Mouse (Mus musculus): ENCODE measurements around the gene 6030458C11Rik.

Gene 6030458C11Rik

DNA sequence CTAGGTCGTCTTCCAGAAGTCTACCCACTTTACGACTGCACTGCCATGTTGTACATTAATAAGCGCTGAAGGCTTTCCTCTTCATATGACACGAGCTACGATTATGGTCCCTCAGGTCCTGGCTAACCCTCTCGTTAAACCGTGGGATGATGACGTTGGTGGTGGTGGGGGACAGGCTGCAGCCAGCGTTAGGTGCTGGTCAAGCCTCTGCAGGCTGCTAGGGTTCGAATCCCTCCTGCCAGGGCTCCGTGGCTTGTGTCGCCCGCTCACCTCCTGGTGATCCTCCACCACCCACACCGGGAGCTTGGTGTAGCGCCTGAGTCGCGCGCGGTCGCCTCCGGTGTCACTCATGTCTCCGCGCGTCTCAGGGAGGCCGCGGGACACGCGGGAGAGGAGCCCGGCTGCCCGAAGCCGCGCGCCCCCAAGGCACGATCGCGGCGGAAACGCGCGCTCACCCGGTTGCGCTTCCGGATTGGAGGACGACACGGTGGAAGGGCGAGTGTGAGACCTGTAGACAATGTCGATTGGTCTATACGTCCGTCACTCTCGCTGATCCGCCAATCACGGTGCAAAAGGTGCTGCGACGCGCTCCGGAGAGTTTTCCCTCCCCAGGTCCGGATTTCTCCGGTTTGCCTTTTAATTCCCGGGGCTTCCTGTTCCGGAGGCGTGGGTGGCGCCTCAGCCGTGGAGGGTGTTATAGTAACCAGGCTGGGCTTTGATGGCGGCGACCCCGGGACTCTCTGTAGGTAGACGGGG is at the start of gene 6030458C11Rik, which contains the start of gene Drosha:
Gene 6030458C11Rik, minus strand, starts transcription at position 453 of the 756 bp plus-strand sequence.
Gene Drosha, plus strand, starts transcription at position 619 of the 756 bp plus-strand sequence.
- DNase-seq (ENCODE audit: low spot score), result peak; percentile 100

GRCm38 (mm10) chr15:12867269-12867668 is 42.8 kb upstream of the 6030458C11Rik start:
- no peak for DNase-seq (ENCODE audit: low spot score)

GRCm38 (mm10) chr15:12865595-12866314 is 41.3 kb upstream of the 6030458C11Rik start:
- no peak for DNase-seq (ENCODE audit: low spot score)

GRCm38 (mm10) chr15:12863669-12864068 is 39.2 kb upstream of the 6030458C11Rik start:
- no peak for DNase-seq (ENCODE audit: low spot score)

DNA sequence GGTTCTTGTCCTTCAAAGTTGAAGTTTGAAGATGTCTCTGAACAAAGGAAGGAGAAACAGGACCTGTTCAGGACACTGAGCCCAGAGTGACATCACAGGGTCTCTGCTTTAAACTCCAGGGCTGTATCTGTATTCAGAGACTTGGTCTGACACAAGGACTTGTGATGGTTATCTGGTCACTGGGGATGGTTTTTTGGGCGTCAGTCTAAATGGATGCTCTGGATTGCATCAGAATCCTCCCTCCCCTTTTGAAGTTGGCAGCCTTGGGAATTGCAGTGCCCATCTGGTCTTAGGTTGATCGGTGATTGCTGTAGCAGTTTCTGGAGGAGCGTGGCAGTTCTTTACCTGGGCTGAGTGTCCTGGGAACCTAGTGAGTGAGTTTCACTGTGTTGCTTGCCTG is 37.6 kb upstream of the 6030458C11Rik start:
- DNase-seq (ENCODE audit: low spot score), result no peak

GRCm38 (mm10) chr15:12858645-12859044 is 34.2 kb upstream of the 6030458C11Rik start:
- no peak for DNase-seq (ENCODE audit: low spot score)

- DNase-seq (ENCODE audit: low spot score), result no peak
Measured at GRCm38 (mm10) chr15:12857840-12858516, 33.5 kb upstream of the 6030458C11Rik start.

DNA sequence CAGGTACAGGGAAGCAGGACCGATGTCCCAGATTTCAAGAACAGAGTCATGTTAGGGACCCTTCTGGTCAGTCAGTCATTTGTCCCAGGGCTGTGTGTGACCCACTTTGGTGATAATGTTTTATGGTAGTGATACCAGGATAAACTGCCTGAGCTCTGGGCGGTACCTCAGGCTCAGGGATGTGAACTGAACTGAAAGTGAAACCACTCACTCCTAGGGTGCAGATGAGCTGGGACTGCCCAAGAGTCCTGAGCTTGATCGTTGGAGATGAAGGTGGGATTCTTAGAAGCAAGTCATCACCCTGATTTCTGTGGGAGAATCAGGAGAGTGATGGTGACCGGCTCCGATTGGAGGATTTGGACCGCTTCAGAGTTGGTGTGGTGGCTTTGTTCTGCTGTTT is 32.3 kb upstream of the 6030458C11Rik start:
- DNase-seq (ENCODE audit: low spot score), result no peak

- no peak for DNase-seq (ENCODE audit: low spot score)
Measured at GRCm38 (mm10) chr15:12853471-12853870, 29.0 kb upstream of the 6030458C11Rik start.

GRCm38 (mm10) chr15:12849373-12849772 is 24.9 kb upstream of the 6030458C11Rik start:
- DNase-seq (ENCODE audit: low spot score), result no peak

- no peak for DNase-seq (ENCODE audit: low spot score)
Measured at GRCm38 (mm10) chr15:12848196-12848975, 23.9 kb upstream of the 6030458C11Rik start.

- DNase-seq (ENCODE audit: low spot score), result no peak
Measured at GRCm38 (mm10) chr15:12842833-12843232, 18.4 kb upstream of the 6030458C11Rik start.

DNA sequence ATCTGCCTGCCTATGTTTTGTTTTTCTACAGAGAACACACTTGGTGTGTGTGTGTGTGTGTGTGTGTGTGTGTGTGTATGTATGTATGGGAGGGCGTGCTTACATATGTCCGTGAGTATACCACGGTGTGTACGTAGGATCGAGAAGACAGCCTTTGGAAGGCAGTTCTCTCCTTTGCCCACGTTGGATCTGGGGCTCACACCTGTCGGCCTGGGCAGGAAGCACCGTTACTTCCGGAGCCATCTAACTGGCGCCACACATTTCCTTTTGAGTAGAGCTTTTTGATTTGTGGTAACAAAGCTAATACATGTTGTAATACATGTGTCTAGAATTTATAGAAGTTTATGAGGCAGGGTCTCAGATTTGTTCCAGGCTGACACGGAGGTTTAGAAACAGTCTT is 16.3 kb upstream of the 6030458C11Rik start:
- DNase-seq (ENCODE audit: low spot score), result no peak

DNA sequence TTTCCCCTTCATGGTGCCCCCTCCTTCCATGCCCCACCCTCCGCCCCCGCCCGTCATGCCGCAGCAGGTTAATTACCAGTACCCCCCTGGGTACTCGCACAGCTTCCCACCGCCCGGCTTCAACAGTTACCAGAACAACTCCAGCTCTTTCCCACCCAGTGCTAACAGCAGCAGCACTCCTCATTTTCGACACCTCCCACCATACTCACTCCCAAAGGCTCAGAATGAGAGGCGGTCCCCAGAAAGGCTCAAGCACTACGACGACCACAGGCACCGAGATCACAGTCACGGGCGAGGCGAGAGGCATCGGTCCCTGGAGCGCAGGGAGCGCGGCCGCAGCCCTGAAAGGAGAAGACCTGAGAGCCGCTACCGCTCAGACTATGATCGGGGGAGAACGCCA is 9.8 kb upstream of the 6030458C11Rik start:
- DNase-seq (ENCODE audit: low spot score), result no peak

GRCm38 (mm10) chr15:12833385-12833784 is 8.9 kb upstream of the 6030458C11Rik start:
- no peak for DNase-seq (ENCODE audit: low spot score)

- no peak for DNase-seq (ENCODE audit: low spot score)
Measured at GRCm38 (mm10) chr15:12832599-12832998, 8.2 kb upstream of the 6030458C11Rik start.

GRCm38 (mm10) chr15:12829878-12830277 is 5.4 kb upstream of the 6030458C11Rik start:
- no peak for DNase-seq (ENCODE audit: low spot score)

DNA sequence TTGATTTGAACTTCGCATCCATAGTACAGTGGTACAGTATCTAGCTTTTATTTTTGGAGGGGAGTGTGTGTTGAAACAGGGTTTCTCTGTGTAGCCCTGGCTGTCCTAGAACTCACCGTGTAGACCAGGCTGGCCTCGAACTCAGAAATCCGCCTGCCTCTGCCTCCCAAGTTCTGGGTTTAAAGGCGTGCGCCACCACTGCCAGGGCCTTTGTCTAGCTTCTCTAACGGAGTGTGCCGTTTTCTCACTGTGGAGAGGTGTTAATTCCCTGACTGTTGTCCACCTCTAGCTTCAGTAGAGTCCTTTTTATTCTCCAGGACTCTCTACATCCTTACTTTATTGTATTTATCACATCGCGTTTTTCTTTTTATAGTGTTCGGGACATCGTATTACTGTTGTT is 959 bp upstream of the 6030458C11Rik start:
- peak; percentile 17 for DNase-seq (ENCODE audit: low spot score)

DNA sequence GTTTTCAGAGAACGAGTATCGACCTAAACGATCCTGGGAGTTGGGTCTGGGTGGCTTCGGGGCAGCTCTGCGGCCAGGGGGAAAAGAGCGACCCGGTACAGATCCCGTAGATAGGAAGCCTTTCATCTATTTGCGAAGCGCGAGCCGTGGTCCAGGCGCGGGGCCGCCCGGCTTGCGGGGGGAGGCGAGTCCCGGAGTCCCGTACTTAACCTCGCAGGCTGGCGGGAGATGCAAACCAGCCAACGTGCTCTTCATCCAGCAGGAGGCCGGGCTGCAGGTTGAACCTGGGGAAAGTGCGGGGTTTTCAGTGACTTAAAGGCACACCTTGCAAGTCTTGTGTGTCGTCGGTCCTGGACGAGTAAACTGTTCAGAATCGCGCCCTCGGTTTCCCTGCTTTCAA is 516 bp upstream of the 6030458C11Rik start:
- no peak for DNase-seq (ENCODE audit: low spot score)

DNA sequence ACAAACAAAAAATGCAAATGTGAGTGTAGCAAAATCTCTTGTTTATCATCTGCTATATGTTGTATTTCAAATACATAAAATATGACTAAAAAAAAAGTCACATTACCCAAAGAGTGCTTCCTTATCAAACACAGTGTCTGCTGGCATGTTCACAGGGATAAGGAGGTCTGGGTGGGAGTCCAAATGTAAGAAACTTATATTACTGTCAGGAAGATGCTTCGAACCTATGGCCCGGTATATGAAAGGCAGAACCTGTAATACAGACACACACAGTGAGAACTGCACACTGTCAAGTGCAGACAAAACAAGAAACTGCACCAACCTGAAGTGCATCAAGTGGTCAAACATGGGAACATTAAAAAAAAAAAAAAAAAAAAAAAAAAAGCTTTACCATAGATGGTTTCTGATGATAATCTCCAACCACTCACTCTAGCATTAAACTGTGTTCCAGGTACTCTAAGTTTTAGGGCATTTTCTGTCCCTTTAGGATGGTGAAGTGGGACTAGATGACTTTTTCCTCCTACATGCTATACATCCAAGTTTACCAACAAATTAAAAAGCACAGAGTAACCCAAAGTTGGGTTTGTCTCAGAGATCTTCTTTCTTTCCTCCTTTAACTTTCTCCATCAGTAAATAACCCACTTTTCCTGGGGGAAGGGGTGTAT is 862 bp downstream of the 6030458C11Rik start:
- no peak for DNase-seq (ENCODE audit: low spot score)

Measured in embryo, embryonic 10.5 days (tissue).